Mouse (Mus musculus): ENCODE measurements around the gene Mrpl52. TPM values are rescaled to one million over a fixed set of nuclear protein-coding genes. Genes with fewer than 3 reads are reported as not detected.

Mrpl52 gene
- polyA plus RNA-seq, 1 experiment from 2014 or later = 191 TPM

DNA sequence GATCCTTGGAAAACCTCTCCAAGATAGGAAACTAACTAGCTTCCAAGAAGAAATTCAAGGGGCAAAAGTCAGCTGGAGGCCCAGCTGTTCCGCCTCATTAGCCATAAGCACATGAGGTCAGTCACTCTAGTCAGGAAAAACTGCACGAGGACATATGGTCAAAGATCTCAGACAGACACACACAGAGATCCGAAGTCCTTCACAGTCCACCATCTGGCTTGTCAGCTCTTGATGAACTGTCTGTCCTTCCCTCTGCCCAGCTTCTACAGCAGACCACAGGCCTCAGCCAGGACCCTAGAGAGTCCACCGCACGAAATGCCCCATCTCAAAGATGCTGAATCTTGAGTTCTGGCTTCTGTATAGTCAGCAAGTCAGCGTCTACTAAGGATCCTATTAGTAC, 39.2 kb upstream of the Mrpl52 start:
- H3K9ac ChIP-seq (ENCODE audit: low read length) = no peak overlapping the region
- no peak overlapping the region for H3K4me2 ChIP-seq (ENCODE audit: low read depth, low read length)
- H3K4me3 ChIP-seq (ENCODE audit: low read length) = no peak overlapping the region
- H3K4me1 ChIP-seq (ENCODE audit: control insufficient read depth, insufficient read depth, low read length) = no peaks in the 10 kb centered on the region; the same call in 1 of the 2 replicates
- WGBS = 77% methylated on average over 6 of the region's 6 CpGs
- ATAC-seq (replicated peaks; ENCODE audit: extremely low read depth, insufficient read depth, low FRiP score) = no peak
- H3K36me3 ChIP-seq (ENCODE audit: control insufficient read depth, insufficient read depth) = no peaks in the 10 kb centered on the region
- H3K27ac ChIP-seq (ENCODE audit: low read length) = no peak overlapping the region
- no peaks in the 10 kb centered on the region for H3K9me3 ChIP-seq (replicated peaks; ENCODE audit: control insufficient read depth, low read length)
- H3K27me3 ChIP-seq (ENCODE audit: control insufficient read depth, insufficient read depth, low read length) = no peaks in the 10 kb centered on the region

DNA sequence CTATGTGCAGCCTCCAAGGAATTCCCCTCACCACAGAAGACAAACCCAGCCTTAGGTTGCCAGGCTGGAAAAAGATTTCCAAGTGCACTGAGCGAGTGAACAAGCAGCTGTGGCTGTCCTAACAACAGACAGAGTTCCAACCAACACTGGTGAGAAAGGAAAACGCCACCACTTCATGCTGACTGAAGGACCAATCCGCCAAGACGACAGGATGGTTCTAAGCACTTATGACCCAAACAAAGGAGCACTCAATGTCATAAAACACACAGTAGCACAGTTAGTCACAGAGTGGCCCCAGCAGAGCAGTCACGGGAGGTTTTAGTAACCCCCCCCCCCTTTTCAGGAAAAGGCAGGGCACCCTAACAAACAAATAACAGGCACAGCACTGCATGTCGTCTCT, 35.9 kb upstream of the Mrpl52 start:
- Histone ChIP-seq H3K9me3 (replicated peaks; ENCODE audit: control insufficient read depth, low read length) (peaks cover 3% of the 10 kb centered on the region; the same call in 1 of the 2 replicates), H3K27ac (ENCODE audit: low read length) (no peak overlapping the region), H3K4me2 (ENCODE audit: low read depth, low read length) (no peak overlapping the region), H3K9ac (ENCODE audit: low read length) (no peak overlapping the region), H3K4me1 (ENCODE audit: control insufficient read depth, insufficient read depth, low read length) (no peaks in the 10 kb centered on the region), H3K4me3 (ENCODE audit: low read length) (no peak overlapping the region), H3K36me3 (ENCODE audit: control insufficient read depth, insufficient read depth) (peaks cover 7% of the 10 kb centered on the region; the same call in 1 of the 2 replicates), H3K27me3 (ENCODE audit: control insufficient read depth, insufficient read depth, low read length) (no peaks in the 10 kb centered on the region)
- WGBS = 57% methylated on average over 6 of the region's 6 CpGs
- no peak for ATAC-seq (replicated peaks; ENCODE audit: extremely low read depth, insufficient read depth, low FRiP score)

DNA sequence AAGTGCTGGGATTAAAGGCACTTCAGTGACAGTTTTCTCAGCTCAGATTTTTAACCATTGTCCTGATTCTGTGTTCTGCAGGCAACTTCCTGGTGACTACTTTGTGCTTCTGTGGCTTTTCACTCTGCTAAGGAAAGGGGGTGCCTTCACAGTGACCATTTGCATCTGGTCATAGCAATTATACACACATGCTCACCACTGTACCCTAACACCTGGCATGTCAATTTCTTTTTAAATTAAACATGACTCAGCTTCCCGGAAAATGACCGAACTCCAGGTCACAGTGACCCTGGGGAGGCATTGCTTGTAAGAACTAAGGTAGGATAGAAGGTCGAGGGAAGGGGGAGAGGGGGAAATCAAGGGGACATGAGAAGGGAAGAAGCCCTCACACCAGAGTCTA, 32.9 kb upstream of the Mrpl52 start:
- H3K9ac ChIP-seq (ENCODE audit: low read length) = no peak overlapping the region
- no peak overlapping the region for H3K4me2 ChIP-seq (ENCODE audit: low read depth, low read length)
- peaks cover 3% of the 10 kb centered on the region; the same call in 1 of the 2 replicates for H3K4me1 ChIP-seq (ENCODE audit: control insufficient read depth, insufficient read depth, low read length)
- H3K36me3 ChIP-seq (ENCODE audit: control insufficient read depth, insufficient read depth) = peaks cover 7% of the 10 kb centered on the region; the same call in 1 of the 2 replicates
- 68% methylated on average over 3 of the region's 3 CpGs for WGBS
- H3K27me3 ChIP-seq (ENCODE audit: control insufficient read depth, insufficient read depth, low read length) = no peaks in the 10 kb centered on the region
- H3K27ac ChIP-seq (ENCODE audit: low read length) = no peak overlapping the region
- ATAC-seq (replicated peaks; ENCODE audit: extremely low read depth, insufficient read depth, low FRiP score) = no peak
- H3K9me3 ChIP-seq (replicated peaks; ENCODE audit: control insufficient read depth, low read length) = peaks cover 3% of the 10 kb centered on the region; the same call in 1 of the 2 replicates
- no peak overlapping the region for H3K4me3 ChIP-seq (ENCODE audit: low read length)

DNA sequence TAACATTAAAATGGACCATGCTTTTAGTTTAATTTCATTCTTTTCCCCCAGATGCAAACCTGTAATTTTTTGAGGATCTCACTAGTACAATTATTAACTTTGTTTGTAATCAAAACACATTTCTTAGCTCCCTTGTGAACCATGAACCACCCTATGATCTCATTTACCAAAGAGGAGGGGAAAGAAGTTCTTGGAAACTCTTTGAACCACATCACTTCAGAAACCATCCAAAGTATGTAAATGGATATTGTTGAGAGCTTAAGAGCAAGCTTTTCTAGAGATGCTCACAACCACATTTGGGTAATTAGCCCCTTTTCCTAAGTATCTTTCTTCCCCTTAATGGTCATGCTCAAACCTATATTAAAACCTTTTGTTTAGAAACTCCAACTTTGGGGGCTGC, 32.4 kb upstream of the Mrpl52 start:
- peaks cover 7% of the 10 kb centered on the region; the same call in 1 of the 2 replicates for H3K36me3 ChIP-seq (ENCODE audit: control insufficient read depth, insufficient read depth)
- H3K4me2 ChIP-seq (ENCODE audit: low read depth, low read length) = no peak overlapping the region
- H3K4me3 ChIP-seq (ENCODE audit: low read length) = no peak overlapping the region
- no peaks in the 10 kb centered on the region for H3K27me3 ChIP-seq (ENCODE audit: control insufficient read depth, insufficient read depth, low read length)
- ATAC-seq (replicated peaks; ENCODE audit: extremely low read depth, insufficient read depth, low FRiP score) = no peak
- no peak overlapping the region for H3K27ac ChIP-seq (ENCODE audit: low read length)
- no peak overlapping the region for H3K9ac ChIP-seq (ENCODE audit: low read length)
- H3K4me1 ChIP-seq (ENCODE audit: control insufficient read depth, insufficient read depth, low read length) = peaks cover 3% of the 10 kb centered on the region; the same call in 1 of the 2 replicates
- peaks cover 3% of the 10 kb centered on the region; the same call in 1 of the 2 replicates for H3K9me3 ChIP-seq (replicated peaks; ENCODE audit: control insufficient read depth, low read length)

DNA sequence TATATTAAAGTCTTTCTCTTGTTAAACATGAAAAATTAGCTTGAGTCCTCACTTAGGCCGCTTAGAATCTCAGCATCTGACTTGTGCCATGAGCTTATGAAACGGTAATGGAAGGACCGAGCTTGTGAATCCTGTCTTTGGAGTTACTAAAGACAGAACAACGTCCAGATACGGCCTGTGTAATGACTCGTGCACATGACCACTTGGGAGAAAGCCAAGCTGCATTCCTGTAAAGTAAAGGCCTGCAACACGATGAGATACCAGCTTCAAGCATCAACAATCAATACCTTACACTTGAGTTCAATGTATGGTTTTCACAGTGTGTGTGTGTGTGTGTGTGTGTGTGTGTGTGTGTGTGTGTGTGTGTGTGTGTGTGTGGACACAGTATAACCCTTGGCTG, 30.0 kb upstream of the Mrpl52 start:
- 34% methylated on average over 7 of the region's 7 CpGs for WGBS
- no peaks in the 10 kb centered on the region for H3K27me3 ChIP-seq (ENCODE audit: control insufficient read depth, insufficient read depth, low read length)
- no peak overlapping the region for H3K9ac ChIP-seq (ENCODE audit: low read length)
- H3K27ac ChIP-seq (ENCODE audit: low read length) = no peak overlapping the region
- no peak overlapping the region for H3K4me3 ChIP-seq (ENCODE audit: low read length)
- peaks cover 3% of the 10 kb centered on the region; the same call in 1 of the 2 replicates for H3K9me3 ChIP-seq (replicated peaks; ENCODE audit: control insufficient read depth, low read length)
- peaks cover 7% of the 10 kb centered on the region; the same call in 1 of the 2 replicates for H3K36me3 ChIP-seq (ENCODE audit: control insufficient read depth, insufficient read depth)
- peaks cover 3% of the 10 kb centered on the region; the same call in 1 of the 2 replicates for H3K4me1 ChIP-seq (ENCODE audit: control insufficient read depth, insufficient read depth, low read length)
- no peak overlapping the region for H3K4me2 ChIP-seq (ENCODE audit: low read depth, low read length)
- ATAC-seq (replicated peaks; ENCODE audit: extremely low read depth, insufficient read depth, low FRiP score) = no peak

DNA sequence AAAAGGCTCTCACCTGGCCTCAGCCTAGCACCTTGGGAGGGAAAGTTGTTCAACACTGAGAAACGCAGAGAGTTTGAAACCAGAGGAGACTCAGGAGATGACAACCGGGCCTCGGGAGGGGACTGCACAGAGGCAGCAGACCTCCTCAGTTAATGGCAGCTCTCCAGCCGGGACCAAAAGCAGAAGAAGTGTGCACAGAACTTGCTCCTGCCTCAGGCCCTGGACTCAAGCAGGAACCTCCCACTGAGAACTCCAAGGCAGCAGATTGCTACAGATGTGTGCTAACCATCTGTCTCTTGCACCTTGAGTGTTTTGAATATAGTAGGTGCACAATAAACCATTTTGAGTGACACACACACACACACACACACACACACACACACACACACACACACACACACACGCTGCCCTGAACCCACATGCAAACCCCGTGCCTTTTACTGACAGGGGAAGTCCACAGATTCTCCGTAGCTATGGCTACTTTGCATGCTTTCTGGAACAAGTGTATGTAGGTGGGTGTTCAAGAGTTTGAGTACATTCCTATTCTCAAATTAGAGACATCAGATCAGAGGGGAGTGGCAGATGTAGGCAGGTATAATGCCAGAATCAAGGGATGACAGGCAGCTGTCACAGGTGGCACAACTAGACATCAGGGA, 28.7 kb upstream of the Mrpl52 start:
- Histone ChIP-seq H3K4me3 (ENCODE audit: low read length) (no peak overlapping the region), H3K4me1 (ENCODE audit: control insufficient read depth, insufficient read depth, low read length) (peaks cover 3% of the 10 kb centered on the region; the same call in 1 of the 2 replicates), H3K27me3 (ENCODE audit: control insufficient read depth, insufficient read depth, low read length) (no peaks in the 10 kb centered on the region), H3K9me3 (replicated peaks; ENCODE audit: control insufficient read depth, low read length) (peaks cover 3% of the 10 kb centered on the region; the same call in 1 of the 2 replicates), H3K36me3 (ENCODE audit: control insufficient read depth, insufficient read depth) (peaks cover 7% of the 10 kb centered on the region; the same call in 1 of the 2 replicates), H3K27ac (ENCODE audit: low read length) (no peak overlapping the region), H3K4me2 (ENCODE audit: low read depth, low read length) (no peak overlapping the region), H3K9ac (ENCODE audit: low read length) (no peak overlapping the region)
- 79% methylated on average over 7 of the region's 7 CpGs for WGBS
- ATAC-seq (replicated peaks; ENCODE audit: extremely low read depth, insufficient read depth, low FRiP score) = no peak

DNA sequence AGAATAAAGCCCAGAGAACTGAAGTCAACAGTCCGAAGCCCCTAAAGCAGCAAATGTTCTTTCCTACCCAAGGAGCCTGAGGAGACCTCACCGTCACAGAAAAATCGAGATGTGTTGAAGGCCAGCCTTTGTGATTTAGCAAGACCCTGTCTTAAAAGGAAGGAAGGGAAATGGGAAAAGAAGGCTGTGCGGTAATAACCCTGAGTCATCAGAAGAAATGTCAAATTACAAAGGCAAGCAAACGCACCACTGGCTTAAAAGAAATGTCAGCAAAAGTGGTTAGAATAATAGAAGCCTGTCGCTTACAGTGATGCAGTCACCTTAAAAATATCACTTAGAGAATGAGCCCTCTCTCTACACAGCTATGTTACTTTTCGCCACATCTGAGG, 28.2 kb upstream of the Mrpl52 start:
- no peak for ATAC-seq (replicated peaks; ENCODE audit: extremely low read depth, insufficient read depth, low FRiP score)
- H3K27me3 ChIP-seq (ENCODE audit: control insufficient read depth, insufficient read depth, low read length) = no peaks in the 10 kb centered on the region
- peaks cover 3% of the 10 kb centered on the region; the same call in 1 of the 2 replicates for H3K9me3 ChIP-seq (replicated peaks; ENCODE audit: control insufficient read depth, low read length)

DNA sequence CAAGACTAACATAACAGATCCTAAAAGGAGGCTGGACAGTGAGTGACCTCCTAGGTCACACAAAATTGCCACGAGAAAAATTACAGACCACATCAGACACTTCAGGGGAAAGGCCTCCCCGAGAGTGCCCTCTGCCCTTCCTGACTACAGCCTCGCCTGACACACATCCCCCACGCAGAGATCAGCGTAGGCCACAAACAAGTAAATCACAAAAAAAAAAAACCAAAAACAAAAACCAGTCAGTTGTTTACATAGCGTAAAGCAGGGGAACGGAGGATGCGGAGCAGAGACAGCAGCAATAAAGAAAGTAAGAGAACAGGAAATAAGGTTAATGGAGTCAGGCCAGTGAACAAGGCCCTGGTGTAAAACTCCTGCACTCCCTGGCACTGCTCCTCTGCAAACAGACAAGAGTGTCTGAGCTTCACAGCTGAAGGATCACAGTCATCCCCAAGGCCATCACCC, 27.8 kb upstream of the Mrpl52 start:
- Histone ChIP-seq H3K27ac (ENCODE audit: low read length) (no peak overlapping the region), H3K27me3 (ENCODE audit: control insufficient read depth, insufficient read depth, low read length) (no peaks in the 10 kb centered on the region), H3K9ac (ENCODE audit: low read length) (no peak overlapping the region), H3K4me2 (ENCODE audit: low read depth, low read length) (no peak overlapping the region), H3K36me3 (ENCODE audit: control insufficient read depth, insufficient read depth) (peaks cover 7% of the 10 kb centered on the region; the same call in 1 of the 2 replicates), H3K4me3 (ENCODE audit: low read length) (no peak overlapping the region), H3K9me3 (replicated peaks; ENCODE audit: control insufficient read depth, low read length) (peaks cover 3% of the 10 kb centered on the region; the same call in 1 of the 2 replicates), H3K4me1 (ENCODE audit: control insufficient read depth, insufficient read depth, low read length) (peaks cover 3% of the 10 kb centered on the region; the same call in 1 of the 2 replicates)
- 59% methylated on average over 8 of the region's 8 CpGs for WGBS
- no peak for ATAC-seq (replicated peaks; ENCODE audit: extremely low read depth, insufficient read depth, low FRiP score)

More for the DNA sequence above, 28.2 kb upstream of the Mrpl52 start:
- Histone ChIP-seq H3K27ac (ENCODE audit: low read length) (no peak overlapping the region), H3K4me2 (ENCODE audit: low read depth, low read length) (no peak overlapping the region), H3K36me3 (ENCODE audit: control insufficient read depth, insufficient read depth) (peaks cover 7% of the 10 kb centered on the region; the same call in 1 of the 2 replicates), H3K4me3 (ENCODE audit: low read length) (no peak overlapping the region), H3K9ac (ENCODE audit: low read length) (no peak overlapping the region), H3K4me1 (ENCODE audit: control insufficient read depth, insufficient read depth, low read length) (peaks cover 3% of the 10 kb centered on the region; the same call in 1 of the 2 replicates)
- WGBS = 65% methylated on average over 7 of the region's 7 CpGs

DNA sequence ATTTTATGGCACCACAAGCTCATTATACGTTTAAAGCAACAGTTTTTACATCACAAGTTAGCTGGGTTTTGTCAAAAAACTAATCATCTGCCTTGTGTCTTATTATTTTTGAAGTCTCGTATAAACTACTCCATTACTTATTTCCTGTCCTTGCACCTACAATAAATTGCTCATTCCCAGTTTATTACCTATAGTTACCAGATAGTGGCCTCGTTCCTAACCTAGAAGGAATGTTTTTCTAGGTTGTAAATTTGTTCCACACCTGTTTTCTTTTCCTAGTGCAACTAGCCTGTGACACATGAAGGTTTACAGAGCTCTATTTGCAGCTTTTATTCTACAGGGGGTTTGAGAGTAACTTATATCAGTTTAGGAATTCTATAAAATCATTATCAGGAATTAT, 25.0 kb upstream of the Mrpl52 start:
- WGBS = 65% methylated on average over 3 of the region's 3 CpGs

More for the DNA sequence above, 25.0 kb upstream of the Mrpl52 start:
- Histone ChIP-seq H3K9ac (ENCODE audit: low read length) (no peak overlapping the region), H3K4me3 (ENCODE audit: low read length) (no peak overlapping the region), H3K27me3 (ENCODE audit: control insufficient read depth, insufficient read depth, low read length) (no peaks in the 10 kb centered on the region), H3K9me3 (replicated peaks; ENCODE audit: control insufficient read depth, low read length) (no peaks in the 10 kb centered on the region), H3K4me1 (ENCODE audit: control insufficient read depth, insufficient read depth, low read length) (peaks cover under 1% of the 10 kb centered on the region; the same call in 1 of the 2 replicates), H3K4me2 (ENCODE audit: low read depth, low read length) (no peak overlapping the region), H3K36me3 (ENCODE audit: control insufficient read depth, insufficient read depth) (no peaks in the 10 kb centered on the region), H3K27ac (ENCODE audit: low read length) (no peak overlapping the region)
- ATAC-seq (replicated peaks; ENCODE audit: extremely low read depth, insufficient read depth, low FRiP score) = no peak

Measured in heart, embryonic 16.5 days (tissue).